Mouse (Mus musculus) cerebellum, adult 11-12 months (tissue): ENCODE measurements at regions not wholly inside any gene's neighbourhood (a gene's known extent, or its start where the extent isn't known, plus 50 kb on each side); places are given as distances from the start of the nearest gene placed in this dataset.

ENCODE experiments used
- DNase-seq: peaks from one replicate; pipeline ENCODE4 v3.0.0; 2022

DNA sequence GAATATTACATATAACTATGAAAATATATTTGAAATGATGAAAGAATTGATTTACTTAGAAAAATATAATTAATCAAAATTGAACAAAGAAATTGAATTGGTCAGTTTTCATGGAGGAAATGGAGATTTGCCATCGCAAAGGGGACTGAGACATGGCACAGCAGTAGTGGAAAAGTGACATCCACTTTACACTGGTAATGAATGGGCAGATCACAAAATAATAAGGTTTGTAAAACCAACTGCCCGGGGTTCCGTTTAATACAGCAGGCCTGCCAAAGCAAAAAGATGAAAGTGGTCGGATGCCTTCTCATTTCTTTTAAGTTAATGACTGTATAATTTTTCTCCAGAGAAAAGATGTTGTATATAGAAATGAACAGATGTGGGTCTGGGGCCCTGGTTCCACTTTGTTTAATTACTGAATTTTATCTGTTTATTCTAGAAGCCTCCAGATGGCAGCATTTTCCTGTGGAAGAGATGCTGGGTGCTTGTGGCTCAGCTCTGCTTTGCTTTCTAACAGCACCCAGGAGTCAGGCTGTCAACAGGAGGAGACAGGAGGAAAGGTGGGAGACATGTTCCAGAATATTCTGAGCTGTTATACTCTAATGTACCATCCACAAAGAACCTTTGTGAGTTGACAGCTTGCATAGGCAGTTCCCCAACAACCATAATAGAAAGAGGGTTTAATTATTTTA lies 75.6 kb upstream of the Fbxl17 start:
- DNase-seq = peak; percentile 44

DNA sequence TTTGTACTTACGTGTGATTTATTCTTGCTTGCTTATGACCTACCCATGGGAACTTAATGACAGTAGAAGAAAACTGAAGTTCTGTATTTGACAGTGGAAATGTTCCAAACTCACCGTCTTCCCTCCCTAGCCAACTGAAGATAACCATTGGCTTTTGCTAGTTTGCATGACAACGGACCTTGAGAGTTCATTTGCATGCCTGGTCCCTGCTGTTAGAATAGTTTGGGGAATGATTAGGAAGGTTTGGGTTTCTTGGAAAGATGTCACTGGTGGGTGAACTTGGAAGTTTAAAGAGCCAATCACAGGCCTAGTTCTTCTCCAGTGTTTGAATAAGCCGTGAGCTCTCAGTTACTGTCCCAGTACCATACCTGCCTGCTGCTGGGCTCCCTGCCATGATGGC lies 83.1 kb upstream of the Fbxl17 start:
- DNase-seq = no peak

DNA sequence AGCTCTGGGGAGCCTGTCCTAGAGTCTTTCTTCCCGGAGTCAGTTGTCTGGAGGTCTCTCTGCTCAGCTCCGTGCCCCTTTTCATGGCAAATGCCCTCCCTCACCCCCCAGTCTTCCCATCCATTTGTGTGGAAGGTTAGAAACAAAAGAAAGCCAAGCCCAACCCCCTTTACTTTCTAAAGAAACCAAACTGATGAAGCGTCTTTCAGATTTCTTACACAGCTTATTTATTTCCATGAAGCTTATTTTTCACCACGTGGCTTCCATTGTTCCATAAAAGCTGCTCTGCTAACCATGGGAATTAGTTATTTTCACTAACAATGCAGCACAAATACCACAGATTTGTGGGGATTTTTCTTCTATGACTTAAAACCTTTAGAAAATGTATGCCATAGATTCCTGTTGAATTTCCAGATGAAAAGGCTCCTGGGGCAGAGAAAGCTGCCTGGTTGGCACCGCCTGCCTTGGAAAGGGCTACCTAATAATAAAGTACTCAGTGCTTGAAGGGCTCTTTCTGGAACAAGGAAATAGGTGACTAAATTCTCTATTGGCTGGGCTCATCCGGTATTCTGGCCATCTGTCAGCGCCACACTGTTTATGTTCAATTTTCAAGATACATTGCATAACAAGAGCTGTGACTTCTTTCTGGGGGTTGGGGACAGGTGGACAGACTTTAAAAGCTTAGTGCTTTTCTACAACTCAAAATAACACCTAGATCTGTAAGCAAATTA lies 107.4 kb upstream of the Fbxl17 start:
- peak; percentile 76 for DNase-seq

DNA sequence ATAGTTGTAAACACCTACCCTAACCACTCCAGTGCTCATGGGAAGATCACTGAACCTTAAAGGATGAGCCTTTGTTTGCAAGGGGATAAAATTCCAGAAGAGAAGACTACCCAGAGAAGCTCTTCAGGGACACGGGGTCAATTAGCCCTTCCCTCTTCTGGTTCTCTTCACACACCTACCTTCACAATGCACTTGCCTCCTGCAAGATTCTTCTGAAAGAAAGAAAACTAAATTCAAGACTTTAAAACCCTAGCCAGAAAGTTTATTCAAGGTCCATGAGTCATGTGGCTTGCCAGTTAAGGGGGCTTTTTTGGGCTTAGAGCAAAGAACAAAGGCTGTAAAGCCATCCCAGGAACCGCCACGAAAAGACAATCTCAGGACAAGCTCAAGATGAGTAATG lies 122.9 kb upstream of the Fbxl17 start:
- DNase-seq = no peak

DNA sequence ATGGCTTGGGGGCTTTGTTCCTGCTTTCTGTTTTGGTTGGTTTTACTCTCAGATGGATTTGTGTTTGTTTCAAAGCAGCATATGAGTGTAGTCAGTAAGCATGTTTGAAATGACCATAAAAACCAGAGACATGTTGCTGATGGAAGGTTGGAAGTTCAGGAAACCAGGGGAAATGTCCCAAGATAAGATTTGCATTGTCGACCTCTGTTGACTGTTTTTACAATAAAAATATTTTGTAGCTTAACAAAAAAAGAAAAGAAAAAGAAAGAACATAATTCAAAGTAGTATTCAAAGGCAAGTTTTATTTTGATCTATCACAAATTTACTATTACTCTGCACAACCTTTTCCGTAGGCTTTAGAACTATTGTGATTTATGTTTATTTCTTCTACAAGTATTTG lies 137.8 kb upstream of the Fbxl17 start:
- DNase-seq = no peak

DNA sequence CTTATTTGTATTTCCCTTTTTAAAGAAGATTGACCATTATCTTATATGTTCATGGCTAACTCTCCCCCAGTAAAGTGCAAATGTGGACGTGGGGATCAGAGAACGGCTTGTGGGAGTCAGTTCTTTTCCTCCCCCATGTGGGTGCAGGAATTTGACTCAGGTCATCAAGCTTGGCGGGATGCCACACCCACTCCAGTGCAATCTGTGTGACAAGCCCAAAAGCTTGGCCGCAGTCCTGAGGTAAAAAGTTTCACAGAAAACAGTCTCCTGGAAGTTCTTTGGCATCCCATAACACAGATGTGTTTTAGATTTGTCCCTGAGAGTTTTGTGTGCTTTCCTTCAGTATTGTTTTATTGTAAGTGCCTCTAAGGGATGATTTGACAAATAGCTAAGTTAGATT lies 144.6 kb upstream of the Fbxl17 start:
- DNase-seq = peak; percentile 14

DNA sequence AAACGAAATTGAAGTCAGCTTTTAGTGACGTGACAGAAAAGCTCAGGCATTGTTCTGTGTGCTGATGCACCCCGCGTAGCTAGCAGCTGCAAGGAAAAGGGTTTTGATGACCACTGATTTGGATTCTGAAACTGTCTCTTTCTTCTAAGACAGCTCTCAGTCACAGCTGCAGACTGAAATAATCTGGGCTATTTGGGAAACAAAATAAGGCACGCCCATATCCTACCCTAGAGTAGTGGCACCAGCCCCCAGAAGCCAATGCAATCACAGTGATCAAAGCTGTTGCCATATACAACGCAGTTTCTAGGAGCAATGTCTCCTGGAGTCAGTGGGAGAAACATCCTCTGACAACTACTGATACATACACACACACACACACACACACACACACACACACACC lies 157.9 kb upstream of the Fbxl17 start:
- no peak for DNase-seq

DNA sequence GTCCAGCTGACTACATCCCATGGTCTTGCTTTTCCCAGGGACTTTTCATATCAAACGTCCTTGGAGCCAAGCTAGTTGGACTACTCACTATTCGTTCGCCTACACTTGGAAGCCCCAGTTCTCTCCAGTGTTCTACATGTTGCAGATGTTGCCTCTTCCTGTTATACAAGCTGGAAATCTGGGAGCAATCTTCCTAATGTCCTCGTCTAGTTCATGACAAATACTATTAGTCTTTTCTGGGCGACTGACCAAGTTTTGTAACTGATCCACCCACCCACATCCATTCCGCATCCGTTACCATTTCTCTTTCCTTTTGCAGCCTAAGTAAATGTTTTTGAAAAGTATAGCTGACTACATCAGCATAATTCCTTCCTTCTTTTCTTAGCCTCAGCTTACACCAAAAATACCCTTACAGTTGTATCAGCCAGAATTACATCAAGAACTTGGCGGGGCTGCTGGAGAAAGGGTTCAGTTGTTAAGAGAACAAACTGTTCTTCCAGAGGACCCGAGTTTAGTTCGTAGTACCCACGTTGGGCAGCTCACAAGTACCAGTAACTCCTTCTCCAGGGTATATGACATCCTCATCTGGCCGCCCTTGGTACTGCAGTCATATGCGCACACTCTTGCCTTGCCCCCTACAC lies 161.1 kb upstream of the Fbxl17 start:
- no peak for DNase-seq

DNA sequence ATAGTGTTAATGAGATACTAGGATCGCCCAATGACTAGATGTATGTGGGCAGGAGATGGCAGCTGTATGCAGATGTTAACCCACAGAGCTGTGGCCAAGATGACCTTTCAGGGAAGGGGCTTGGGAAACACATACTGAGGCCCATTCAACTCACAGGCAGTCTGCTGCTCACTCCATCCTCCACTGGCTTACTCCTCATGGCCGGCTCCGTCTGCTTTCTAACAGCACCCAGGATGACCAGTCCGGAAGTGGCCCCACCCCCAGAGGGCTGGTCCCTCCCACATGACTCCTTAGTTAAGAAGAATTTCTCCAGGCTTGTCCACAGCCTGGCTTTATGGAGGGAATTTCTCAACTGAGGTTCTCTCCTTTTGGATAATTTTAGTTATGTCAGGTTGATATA lies 161.8 kb upstream of the Fbxl17 start:
- no peak for DNase-seq

DNA sequence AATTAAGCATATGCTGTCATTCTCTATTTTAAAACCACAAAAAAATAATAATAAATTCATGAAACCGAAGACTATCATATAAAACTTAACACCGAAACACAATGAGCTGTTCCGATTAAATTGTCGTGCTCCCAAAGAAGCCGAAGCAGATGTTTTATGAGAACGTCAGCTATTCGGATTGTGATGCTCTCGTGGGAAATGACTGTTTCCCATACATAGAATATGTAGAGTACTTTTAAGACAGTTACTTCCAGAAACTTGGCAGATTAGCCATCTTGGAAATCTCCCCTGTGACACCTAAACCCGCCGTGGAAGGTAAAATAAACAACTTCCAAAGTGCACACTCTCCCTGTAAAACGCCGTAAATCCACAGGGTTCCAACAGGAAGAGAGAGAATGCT lies 162.4 kb upstream of the Fbxl17 start:
- DNase-seq = no peak

DNA sequence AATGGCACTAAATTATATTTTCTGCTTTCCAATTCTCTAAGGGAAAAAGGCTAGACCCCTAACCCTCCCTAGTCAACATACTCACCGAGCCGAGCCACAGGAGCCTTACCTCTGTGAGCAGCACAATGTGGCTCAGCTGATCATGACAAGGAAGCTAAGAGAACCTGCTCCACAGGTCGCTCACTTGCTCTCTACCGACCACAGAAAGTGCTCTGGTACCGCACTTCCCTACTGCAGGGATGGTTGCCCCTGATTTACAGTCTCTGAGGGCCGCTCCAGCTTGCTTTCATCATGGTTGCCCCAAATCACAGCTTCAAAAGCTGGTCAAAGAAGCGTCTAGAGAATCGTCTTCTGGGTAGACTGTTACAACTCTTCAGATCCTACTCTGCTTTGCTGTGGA lies 177.0 kb upstream of the Fbxl17 start:
- DNase-seq = no peak

DNA sequence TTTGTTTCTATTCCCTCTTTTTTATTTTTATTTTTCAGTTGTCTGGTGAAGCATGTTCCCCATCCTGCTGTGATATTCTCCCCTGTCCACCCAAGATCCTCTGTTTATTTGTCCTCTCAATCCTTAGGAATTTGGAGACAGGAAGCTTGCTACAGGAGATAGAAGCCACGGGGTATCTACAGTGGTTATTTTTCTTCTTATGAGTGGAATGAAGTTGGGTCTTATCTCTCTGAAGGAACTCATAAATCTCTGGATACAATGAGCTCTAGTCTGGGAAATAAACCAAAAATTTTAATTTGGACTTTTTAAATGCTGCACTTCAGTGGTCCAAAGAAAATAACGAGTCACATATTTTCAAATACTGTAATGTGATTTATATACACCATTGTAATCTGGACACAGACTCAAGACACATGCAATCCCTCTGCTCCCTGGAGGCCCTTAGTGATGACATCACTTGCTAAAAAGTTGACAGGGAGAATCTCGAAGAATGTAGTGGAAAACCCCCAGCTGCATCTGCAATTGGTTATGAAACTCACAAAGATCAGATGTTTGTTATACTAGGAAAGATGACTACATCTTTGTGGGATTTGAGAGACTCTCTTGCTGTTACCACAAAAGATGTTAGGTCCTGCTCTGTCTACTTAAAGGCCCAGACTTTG lies 178.3 kb upstream of the Fbxl17 start:
- no peak for DNase-seq

DNA sequence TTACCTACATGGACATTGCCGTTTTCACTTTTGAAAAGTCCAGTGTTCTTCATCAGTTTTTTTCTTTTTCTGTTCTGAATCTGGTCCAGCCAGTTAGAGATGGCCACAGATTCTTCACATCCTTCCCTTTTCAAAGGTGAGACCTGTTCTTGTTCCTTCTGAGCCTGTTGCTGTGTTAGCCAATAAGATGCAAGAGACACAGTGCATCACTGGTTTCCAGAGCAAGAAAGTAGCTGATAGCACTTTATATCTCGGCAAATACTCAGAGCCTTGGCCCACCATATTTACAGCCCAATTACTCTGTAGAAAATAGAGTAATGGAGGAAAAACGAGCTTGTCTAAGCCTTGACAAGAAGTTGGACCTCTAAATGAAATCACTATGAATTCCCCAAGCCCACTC lies 180.7 kb upstream of the Fbxl17 start:
- no peak for DNase-seq

DNA sequence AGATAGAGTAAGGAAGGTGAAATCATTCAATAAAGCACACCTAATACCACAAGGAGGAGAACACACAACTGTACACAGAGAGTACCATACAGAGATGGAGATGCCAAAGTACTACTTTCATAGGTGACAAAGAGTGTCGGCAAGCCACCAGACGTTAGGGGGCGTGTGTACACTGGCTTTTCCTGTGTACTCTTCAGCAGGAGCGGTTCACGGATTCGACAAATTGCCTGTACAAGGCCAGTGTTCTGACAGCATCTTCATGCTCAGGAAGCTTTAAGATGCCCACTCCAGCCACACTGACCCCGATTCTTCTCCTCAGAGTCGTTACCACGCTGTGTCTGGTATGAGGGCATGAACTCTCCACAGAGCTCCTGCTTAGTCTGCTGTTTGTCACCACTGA lies 179.5 kb upstream of the Fer start:
- peak; percentile 14 for DNase-seq

DNA sequence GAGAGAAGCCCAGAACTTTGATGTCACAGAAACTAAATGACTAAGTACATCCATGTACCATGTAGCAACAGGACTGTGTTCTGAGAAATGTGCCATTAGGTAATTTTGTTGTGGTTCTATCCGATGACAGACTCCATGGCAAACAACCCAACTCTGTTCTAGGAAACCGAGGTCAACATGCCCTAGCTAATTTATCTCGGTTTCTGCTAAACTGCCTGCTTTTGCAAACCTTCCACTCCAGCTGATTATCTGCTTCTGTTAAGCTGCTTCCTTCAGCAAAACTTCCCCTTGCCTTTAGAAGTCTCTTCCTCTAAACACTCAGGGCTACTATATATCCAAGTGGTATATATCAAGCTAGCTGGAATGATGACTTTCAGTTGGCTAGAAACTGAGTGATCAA lies 178.8 kb upstream of the Fer start:
- DNase-seq = no peak

DNA sequence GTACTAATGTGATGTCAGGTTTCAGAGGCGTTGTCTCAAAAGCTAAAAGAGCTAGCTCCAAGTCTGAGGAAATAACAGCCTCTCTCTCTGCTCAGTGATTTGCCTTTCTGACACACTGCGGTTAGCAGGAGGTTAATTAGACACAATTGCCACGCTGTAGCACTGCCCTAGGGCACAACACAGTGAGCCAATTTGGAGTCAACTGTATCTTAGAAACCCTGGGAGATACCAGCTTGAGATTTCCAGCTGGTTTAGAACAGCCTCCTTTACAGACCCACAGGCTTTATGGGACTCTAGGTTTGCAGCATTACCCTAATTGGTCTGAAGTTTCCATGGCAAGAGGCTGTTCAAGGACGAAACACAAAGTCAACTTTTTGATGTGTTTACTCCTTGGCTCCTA lies 176.9 kb upstream of the Fer start:
- DNase-seq = no peak

DNA sequence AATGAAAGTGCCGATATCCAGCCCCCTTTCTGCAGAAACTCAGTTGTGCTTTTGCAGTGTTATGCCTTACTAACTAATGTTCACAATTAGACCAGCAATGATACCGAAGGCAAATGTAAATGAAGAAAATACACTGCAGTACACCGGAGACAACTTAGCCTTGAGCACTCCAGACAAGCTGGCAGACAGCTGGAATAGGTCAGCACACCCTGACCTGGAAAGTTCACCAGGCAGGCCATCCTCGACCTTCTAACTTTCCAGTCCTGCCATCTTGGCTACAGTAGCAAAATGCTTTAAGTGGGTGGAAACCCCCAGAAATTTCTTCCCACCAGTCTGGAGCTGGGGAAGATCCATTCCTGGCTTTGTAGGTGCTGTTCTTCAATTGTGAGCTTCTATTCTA lies 176.5 kb upstream of the Fer start:
- no peak for DNase-seq

DNA sequence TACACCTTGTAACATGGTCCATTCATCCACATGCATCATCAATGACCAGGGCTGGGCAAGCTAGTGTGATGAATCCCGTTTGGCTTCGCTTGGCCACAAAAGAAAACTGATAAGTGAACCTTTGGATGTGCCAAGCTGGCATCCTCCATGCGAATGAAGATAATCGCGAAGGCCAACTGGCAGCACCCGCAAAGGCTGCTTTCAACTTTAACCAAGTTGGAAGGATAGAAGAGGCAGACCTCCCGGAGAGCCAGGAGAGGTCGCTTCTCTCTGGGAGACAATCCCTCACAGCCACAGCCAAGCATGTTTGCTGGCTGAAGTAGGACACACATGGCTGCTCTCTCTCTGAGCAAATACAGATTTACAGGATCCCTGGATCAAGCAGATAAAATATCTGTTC lies 173.6 kb upstream of the Fer start:
- DNase-seq = no peak

DNA sequence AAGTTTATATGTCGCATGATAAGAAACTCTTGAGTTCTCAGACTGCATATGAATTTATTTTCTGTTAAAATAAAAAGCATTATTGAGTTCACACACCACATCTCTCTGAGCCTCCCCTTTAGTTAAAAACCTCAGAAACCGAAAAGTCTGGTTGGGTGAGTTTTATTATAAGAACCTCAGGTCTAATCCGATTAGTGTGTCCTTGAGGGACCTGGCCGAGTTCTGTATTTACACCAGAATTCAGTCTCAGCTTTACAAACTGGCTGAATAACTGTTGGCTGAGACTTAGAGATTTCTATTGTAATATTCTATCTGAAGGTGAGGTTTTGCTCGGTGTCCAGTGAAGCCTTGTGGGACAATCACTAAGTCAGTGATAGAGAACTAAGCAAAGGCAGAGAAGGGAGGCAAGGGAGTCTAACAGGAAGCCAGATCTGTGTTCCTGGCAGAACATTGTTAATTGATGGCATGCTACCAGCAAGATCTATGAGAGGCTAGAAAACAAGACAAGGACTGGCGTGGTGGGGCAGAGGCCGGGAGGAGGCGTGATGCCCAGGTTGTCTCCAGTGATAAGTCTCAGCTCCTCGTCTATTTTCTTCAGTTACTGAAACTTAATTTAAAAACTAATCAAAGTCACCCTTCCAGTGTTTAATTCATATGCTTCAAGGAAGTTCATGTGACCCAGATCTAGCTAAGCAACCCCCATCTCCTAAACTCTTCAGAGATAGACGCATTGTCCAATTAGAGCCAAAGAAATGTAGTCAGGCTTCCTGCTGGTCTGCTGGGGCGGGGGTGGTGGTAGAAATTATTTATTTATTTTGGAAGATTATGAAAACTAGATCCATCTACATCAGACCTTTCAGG lies 171.8 kb upstream of the Fer start:
- DNase-seq = no peak

DNA sequence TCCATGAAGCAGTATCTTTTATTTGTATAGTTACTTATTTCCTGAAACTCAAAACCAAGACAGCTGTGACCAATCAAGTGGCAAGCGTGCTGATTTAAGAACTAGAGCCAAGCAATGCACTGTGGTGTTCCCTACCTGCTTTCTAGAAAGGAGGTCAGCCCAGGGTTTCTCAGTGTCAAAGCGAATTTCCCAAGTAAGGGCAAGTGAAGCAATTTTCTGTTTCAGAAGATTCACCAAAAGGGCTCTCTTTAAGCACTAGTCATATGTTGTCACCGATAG lies 171.2 kb upstream of the Fer start:
- no peak for DNase-seq

DNA sequence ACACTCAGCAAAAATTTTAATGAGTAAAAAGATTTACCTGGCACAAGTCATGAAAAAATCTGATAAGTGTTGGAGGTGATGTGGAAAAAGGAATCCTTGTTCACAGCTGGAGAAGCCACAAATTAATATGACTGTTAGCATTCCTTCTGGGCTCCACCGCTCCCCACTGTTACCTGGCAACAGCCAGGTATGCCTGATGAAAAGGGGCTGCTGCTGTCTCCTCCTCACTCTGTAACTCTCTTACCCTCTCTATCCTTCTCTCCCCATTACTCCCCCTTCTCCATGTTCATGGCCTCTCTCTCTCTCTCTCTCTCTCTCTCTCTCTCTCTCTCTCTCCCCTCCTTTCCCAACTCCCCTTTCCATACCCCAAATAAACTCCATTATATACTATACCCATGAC lies 169.6 kb upstream of the Fer start:
- DNase-seq = no peak

DNA sequence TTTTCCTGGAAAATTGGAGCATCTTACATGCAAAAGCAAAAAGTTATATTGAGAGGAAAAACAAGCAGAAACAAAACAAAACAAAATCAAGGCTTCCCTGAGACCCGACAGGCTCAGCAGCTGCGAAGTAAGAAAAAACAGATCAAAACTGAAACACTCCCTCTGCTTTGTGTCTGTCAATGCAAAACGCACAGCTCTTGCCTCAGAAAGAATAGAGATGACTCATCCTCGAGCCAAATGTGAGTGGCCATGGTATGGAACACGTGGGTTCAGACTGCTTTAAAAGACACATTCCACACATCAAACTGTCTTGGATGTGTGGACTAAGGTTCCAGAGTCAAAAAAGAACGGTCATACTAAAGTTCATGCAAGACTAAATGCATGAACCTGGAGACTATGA lies 163.3 kb upstream of the Fer start:
- no peak for DNase-seq

DNA sequence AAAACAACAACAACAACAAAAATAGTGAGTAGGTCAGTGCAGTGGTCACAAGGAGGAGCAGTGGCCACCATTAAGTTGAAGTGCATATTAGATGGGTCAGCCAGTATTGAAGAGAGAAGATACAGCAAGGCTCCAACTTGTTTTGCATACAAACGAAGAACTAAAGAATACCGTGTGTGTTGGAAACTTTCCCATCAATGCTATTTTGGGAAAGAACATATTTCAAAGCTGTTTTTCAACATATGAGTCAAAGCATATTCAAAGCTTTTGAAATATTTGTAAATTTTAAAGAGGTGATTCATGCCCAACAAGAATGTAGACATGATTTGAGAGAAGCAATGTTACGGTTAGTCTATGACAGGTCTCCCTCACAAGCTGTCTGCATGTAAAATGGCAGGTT lies 157.9 kb upstream of the Fer start:
- DNase-seq = no peak
